Mouse (Mus musculus) forebrain, postnatal 0 days (tissue): ENCODE data around the gene Pim1. TPM values are rescaled to one million over a fixed set of nuclear protein-coding genes. Genes with fewer than 3 reads are reported as not detected.

ENCODE experiments used
- ATAC-seq: fragments of 200-750 bp; cut with Nextera tagmentation; 2 replicates; pipeline ENCODE4 v1.8.0; 2017; ENCODE audit warnings: mild to moderate bottlenecking, moderate library complexity
- DNase-seq: peaks from one replicate; pipeline ENCODE4 v3.0.0-alpha.2; 2015
- H3K27ac ChIP-seq: fragments of 300-500 bp; sonication (generic); 2 replicates; pipeline ENCODE4 v1.5.1; 2014; ENCODE audit warnings: low read depth, mild to moderate bottlenecking, antibody characterized with exemption, low read length, moderate library complexity, mixed read lengths
- H3K27me3 ChIP-seq: fragments of 300-500 bp; sonication (generic); 2 replicates; pipeline ENCODE4 v1.6.1; 2014; ENCODE audit warnings: mild to moderate bottlenecking, low read length, mixed read lengths; ENCODE audit not compliant: insufficient read depth
- H3K36me3 ChIP-seq: fragments of 300-500 bp; sonication (generic); 2 replicates; pipeline ENCODE4 v1.6.1; 2014; ENCODE audit warnings: mild to moderate bottlenecking, moderate library complexity; ENCODE audit not compliant: insufficient read depth
- H3K4me1 ChIP-seq: fragments of 300-500 bp; sonication (generic); 2 replicates; pipeline ENCODE4 v1.6.1; 2014; ENCODE audit warnings: antibody characterized with exemption; ENCODE audit not compliant: insufficient read depth
- H3K4me2 ChIP-seq: fragments of 300-500 bp; sonication (generic); 2 replicates; pipeline ENCODE4 v1.6.1; 2014; ENCODE audit warnings: low read depth, mild to moderate bottlenecking, moderate library complexity
- H3K4me3 ChIP-seq: fragments of 300-500 bp; sonication (generic); 2 replicates; pipeline ENCODE4 v1.5.1; 2014; ENCODE audit warnings: low read depth, low read length, mixed read lengths
- H3K9ac ChIP-seq: fragments of 300-500 bp; sonication (generic); 2 replicates; pipeline ENCODE4 v1.6.1; 2014; ENCODE audit warnings: mild to moderate bottlenecking
- H3K9me3 ChIP-seq: fragments of 300-500 bp; sonication (generic); 2 replicates; pipeline ENCODE4 v1.6.1; 2016; ENCODE audit warnings: low read length
- CTCF ChIP-seq: sonication (generic); IDR thresholded peaks from 2 replicates; pipeline ENCODE4 v1.5.1; 2016; ENCODE audit warnings: antibody characterized with exemption, control low read depth, low read depth
- WGBS: fragments of 180-500 bp; shearing (Covaris S2); extraction: QIAGEN DNeasy Blood & Tissue Kit; methylation state at CpG from one replicate; pipeline ENCODE4 v1.1.7; 2014; 5-methylcytosine and 5-hydroxymethylcytosine counted together
- polyA plus RNA-seq: library from polyadenylated mRNA; unstranded; fragments of >200 nt; fragmentation: Nextera tagmentation; extraction: Ambion mirVana; gene quantifications from 2 replicates; pipeline ENCODE4 v1.2.1, GENCODE M21; 2015
- total RNA-seq: library from RNA; depleted of rRNA; stranded (reverse); fragments of >200 nt; gene quantifications from 2 replicates; pipeline ENCODE4 v1.2.3, GENCODE M21; 2014

Gene Pim1
- total and polyA plus RNA-seq, 2 experiments from 2014 or later = 10.3 to 14.6 TPM

DNA sequence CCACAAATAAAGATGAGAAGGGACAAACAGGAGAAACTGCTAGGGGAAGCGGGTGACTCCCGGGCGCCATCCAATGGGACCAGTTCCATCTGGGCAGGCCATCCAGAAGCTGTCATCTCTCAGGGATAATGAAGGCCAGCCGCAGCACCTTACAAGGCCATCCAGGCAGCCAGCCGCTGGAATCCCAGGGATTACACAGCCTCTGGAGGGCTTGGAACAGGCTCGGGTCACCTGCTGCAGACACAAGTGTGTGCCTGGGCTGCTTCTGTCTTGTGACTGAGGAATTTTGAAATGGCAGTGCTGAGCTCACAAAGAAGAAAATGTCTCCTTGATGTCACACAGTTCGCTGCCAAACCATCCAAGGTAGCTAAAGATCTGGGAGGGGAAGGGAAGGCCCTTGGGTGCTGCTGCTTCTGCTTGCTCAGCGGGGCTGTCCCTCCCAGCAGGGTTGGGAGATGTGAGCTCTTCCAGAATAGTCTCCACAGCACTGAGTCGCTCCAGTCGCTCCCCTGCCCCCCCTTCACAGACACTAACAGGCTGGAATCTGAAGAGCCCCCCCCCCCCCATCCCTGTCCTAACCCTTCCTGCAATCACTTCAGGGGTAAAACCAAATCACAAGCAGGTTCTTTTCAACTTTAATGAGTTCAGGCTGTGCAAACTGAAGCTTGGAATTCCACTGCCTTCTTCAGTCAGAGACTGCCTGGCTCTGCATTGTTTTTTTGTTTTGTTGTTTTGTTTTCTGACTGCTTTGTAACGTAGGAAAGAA lies 32.6 kb upstream of the Pim1 start:
- no peaks in the 10 kb centered on the region for H3K36me3 ChIP-seq
- ATAC-seq (no peak), DNase-seq (no peak)
- TF ChIP-seq CTCF = no peak
- H3K27me3 ChIP-seq = no peaks in the 10 kb centered on the region
- H3K4me2 ChIP-seq = no peak overlapping the region
- H3K4me3 ChIP-seq = no peak overlapping the region
- H3K4me1 ChIP-seq = no peaks in the 10 kb centered on the region
- WGBS = 32% methylated on average over 11 of the region's 11 CpGs
- no peak overlapping the region for H3K9ac ChIP-seq
- no peak overlapping the region for H3K27ac ChIP-seq
- no peaks in the 10 kb centered on the region for H3K9me3 ChIP-seq

DNA sequence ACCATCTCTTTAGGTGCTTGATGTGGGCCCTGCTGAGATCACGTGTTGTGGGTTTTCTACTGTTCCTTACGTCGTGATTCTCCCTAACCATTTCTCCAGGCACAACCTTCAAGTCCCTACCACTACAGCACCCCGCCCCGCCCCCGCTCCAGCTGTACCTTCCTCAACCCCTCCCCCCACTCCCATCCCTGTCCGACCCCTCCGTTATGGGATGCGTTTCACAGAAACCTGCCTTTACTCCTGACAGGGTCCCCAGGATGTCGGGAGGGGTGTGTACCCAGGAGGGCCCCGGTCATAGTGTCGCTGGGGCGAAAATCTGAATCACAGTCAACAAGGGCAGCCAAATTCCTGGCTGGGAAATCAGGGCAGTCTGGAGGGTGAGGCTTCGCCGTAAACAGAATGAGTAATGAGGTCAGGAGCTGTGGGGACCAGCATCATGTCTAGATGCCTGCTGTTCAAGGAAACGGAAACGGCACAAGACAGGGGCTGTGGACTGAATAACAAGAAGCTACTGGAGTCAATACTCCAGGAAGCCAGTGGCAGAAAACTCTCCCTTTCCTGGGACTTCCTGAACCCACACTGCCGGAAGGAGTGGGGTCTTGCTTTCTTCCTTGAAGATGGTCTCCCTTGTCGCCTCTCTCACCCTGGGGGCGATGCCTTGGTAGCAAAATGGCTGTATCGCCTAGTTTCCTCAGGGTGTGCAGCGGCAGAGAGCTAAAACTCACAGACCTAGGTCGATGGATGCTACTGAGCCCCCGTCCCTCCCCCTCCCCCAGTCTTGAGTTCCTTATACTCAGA lies 31.0 kb upstream of the Pim1 start:
- TF ChIP-seq CTCF = no peak
- no peak overlapping the region for H3K4me3 ChIP-seq
- DNase-seq = peak; percentile 54
- no peaks in the 10 kb centered on the region for H3K9me3 ChIP-seq
- H3K9ac ChIP-seq = peak overlapping the region; percentile 14; the same call in 1 of the 2 replicates
- peak; percentile 86 for ATAC-seq
- H3K4me1 ChIP-seq = 0 out of 2 replicates have a peak, but pooled peaks cover 4% of the 10 kb centered on the region
- WGBS = 7% methylated on average over 24 of the region's 24 CpGs
- peak overlapping the region; percentile 41 for H3K4me2 ChIP-seq
- 0 out of 2 replicates have a peak overlapping the region, but pooled peaks have one; percentile 21 for H3K27ac ChIP-seq
- H3K36me3 ChIP-seq = no peaks in the 10 kb centered on the region
- no peaks in the 10 kb centered on the region for H3K27me3 ChIP-seq

DNA sequence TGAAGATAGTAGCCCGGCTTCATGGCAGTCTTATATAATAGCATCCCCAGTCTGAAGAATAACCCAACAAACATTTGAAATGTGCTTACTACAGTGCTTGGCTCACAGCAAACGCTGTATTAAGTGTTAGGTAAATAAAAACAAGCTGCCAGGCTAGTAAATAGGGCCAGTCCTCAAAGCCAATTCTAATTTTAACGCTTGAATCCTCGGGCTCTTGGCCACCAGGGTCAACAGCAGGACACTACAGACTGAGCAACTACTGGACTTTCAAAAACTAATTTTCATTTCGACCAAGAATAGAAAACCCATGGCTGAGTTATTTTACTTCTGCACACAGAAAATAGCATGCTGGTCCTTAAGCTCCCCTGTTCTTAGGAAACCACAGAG lies 30.4 kb upstream of the Pim1 start:
- 0 out of 2 replicates have a peak overlapping the region, but pooled peaks have one; percentile 21 for H3K27ac ChIP-seq
- no peaks in the 10 kb centered on the region for H3K9me3 ChIP-seq
- no peak overlapping the region for H3K9ac ChIP-seq
- H3K36me3 ChIP-seq = no peaks in the 10 kb centered on the region
- no peaks in the 10 kb centered on the region for H3K27me3 ChIP-seq
- WGBS = 20% methylated on average over 5 of the region's 5 CpGs
- 0 out of 2 replicates have a peak, but pooled peaks cover 4% of the 10 kb centered on the region for H3K4me1 ChIP-seq
- peak overlapping the region; percentile 41 for H3K4me2 ChIP-seq
- no peak for TF ChIP-seq CTCF
- no peak for DNase-seq
- no peak overlapping the region for H3K4me3 ChIP-seq
- ATAC-seq = no peak

DNA sequence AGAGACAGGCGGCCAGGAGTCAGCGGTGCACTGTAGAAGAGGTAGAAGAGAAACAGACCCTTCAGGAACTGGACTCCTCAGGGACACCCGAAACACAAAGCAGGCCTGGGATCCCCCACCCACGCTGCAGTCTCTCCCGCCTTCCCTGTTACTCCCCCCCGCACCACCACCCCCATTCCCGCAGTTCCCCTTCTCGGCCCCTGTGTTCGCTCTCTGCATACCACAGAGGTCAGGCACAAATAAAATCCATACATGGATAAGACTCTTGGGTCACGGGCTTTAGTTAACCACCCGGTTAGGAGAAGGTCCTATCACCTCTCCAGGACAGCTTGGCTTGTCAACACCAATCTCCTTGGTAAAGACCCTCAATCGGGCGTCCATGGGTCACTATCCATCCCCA lies 26.9 kb upstream of the Pim1 start:
- no peaks in the 10 kb centered on the region for H3K36me3 ChIP-seq
- no peaks in the 10 kb centered on the region for H3K9me3 ChIP-seq
- peak overlapping the region; percentile 24 for H3K4me3 ChIP-seq
- H3K9ac ChIP-seq = peak overlapping the region; percentile 14; the same call in 1 of the 2 replicates
- H3K4me2 ChIP-seq = peak overlapping the region; percentile 49
- no peak for TF ChIP-seq CTCF
- H3K27me3 ChIP-seq = no peaks in the 10 kb centered on the region
- no peak for DNase-seq
- H3K4me1 ChIP-seq = 0 out of 2 replicates have a peak, but pooled peaks cover 4% of the 10 kb centered on the region
- no peak overlapping the region for H3K27ac ChIP-seq
- WGBS = 24% methylated on average over 13 of the region's 13 CpGs
- no peak for ATAC-seq

DNA sequence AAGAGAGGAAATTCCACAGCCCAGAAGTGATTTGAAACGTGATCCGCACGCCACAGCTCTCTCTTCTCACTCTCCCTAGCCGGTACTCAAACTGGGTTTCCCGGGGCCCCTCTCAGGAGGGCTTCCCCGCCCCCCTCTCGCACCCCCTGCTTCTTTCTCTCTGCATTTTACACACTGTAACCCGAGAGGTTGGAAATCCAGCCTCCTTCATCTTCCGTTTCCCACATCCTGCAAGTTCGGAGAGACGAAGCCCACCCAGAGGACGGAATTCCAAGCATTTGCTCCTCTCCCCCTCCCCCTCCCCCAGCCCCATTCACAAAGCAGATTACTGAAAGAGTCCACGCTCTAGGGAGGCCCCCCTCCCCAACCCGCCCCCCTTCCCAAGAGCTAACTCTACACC lies 26.5 kb upstream of the Pim1 start:
- H3K27ac ChIP-seq = no peak overlapping the region
- H3K4me3 ChIP-seq = peak overlapping the region; percentile 24
- H3K9ac ChIP-seq = peak overlapping the region; percentile 14; the same call in 1 of the 2 replicates
- H3K4me2 ChIP-seq = peak overlapping the region; percentile 49
- 0 out of 2 replicates have a peak, but pooled peaks cover 4% of the 10 kb centered on the region for H3K4me1 ChIP-seq
- no peak for TF ChIP-seq CTCF
- no peaks in the 10 kb centered on the region for H3K9me3 ChIP-seq
- H3K36me3 ChIP-seq = no peaks in the 10 kb centered on the region
- WGBS = 3% methylated on average over 14 of the region's 14 CpGs
- DNase-seq = peak; percentile 36
- H3K27me3 ChIP-seq = no peaks in the 10 kb centered on the region
- ATAC-seq = no peak

DNA sequence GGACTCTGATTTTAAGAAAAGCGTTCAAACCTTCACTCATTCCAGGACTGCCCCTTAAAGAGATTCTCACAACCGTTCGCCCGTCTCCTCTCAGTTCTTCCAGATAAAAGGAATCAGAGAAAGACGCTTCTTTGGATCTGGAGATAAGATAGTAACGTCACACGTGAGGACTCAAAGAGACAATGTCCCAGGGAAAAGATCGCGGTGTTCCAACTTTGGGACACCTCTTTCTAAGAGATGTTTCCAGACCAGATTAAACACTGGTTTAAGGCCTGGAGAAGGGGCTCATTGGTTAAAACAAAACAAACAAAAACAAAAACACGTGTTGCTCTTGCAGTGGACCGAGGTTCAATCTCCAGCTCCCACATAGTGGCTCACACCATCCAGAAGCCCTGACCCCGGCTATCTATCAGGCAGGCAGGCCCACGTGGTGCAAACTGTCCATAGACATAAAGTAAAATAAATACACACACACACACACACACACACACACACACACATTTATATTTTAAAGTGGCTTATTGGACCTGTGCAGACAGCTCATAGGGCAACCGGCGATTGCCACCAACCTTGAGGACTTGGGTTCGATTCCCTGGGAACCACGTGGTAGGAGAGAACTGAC lies 25.9 kb upstream of the Pim1 start:
- no peak for ATAC-seq
- Histone ChIP-seq H3K4me3 (peak overlapping the region; percentile 24), H3K4me2 (peak overlapping the region; percentile 49), H3K36me3 (no peaks in the 10 kb centered on the region), H3K9me3 (no peaks in the 10 kb centered on the region), H3K27ac (no peak overlapping the region), H3K9ac (no peak overlapping the region), H3K27me3 (no peaks in the 10 kb centered on the region), H3K4me1 (0 out of 2 replicates have a peak, but pooled peaks cover 4% of the 10 kb centered on the region)
- DNase-seq = no peak
- WGBS = 17% methylated on average over 17 of the region's 17 CpGs
- TF ChIP-seq CTCF = no peak
